Mouse (Mus musculus): ENCODE measurements around the gene Styx.
A peak's percentile ranks its signal among the peaks of the same experiment; 100 is the strongest.
"Not testable (repeated sequence)": the region's sequence is repeated elsewhere in the genome, so short reads cannot be mapped to it uniquely, and the experiment has no call there.

The Styx gene

DNA sequence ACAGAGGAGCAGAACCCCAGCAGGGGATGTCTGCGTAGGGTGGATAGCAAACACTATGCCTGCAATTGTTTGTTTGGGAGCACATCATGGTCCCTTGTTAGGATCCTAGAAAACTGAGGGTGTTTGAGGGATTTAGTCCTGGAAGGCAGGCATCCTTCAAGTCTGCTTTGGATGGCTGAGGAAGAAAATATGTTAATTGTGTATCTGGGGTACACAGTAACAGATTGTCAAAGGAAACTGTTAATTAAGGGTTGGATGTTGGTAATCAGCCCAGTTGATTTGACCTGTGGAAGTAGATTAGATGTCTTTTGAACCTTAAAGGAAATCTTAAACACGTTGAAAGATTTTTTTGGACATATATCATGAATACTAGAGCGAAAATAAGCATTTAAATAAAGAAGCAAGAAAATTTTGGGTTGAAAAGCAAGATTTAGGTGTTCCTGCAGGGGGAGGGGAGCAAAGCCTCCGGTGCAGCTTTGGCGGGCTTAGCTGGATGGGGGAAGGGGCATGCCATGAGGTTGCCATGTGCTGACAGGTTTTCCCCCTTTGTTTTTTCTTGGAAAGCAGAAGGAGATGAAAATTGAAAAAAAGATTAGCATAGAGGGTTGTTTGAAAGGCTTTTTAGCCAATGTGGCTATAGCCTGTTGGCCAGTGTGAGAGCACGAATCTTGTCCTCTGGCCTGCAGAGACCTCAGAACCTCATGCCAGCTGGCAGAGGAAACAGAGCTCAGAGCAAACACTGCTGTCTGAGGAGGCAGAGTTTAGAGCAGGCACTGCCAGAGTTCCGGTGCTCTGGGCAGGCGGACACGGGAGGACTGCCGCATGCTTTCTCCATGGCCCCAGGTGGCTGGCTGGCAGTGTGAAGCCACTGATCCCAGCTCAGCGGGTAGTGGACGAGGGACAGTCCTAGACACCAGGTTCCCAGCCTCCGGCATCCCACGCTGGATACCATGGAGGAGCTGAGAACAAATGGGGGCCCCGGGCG lies 13.6 kb downstream of the Styx start:
- DNase-seq (ENCODE audit: low spot score): no peak

DNA sequence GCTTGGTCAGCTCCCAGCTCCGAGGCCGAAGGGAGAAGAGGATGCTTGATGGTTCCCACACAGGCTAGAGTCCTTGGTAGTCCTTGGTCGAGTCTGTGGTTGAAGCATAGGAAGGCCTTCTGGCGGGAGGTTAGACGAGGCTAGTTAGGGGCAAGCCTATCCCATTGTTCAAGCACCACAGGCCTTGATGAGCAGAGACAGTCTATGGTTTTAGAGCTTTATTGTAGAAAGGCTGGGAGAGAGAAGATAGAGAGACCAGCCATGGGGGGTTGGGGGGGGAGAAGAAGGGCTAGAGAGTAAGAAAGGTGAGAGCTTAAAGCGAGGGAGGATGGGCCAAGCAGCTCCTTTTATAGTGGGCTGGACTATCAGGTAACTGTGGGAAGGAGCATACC lies 14.3 kb downstream of the Styx start:
- no peak for DNase-seq (ENCODE audit: low spot score)

GRCm38 (mm10) chr14:45378771-45379170 lies 27.9 kb downstream of the Styx start:
- no peak for DNase-seq (ENCODE audit: low spot score)

- DNase-seq (ENCODE audit: low spot score): no peak
These were observed 29.9 kb downstream of the Styx start for GRCm38 (mm10) chr14:45380756-45381155.

DNA sequence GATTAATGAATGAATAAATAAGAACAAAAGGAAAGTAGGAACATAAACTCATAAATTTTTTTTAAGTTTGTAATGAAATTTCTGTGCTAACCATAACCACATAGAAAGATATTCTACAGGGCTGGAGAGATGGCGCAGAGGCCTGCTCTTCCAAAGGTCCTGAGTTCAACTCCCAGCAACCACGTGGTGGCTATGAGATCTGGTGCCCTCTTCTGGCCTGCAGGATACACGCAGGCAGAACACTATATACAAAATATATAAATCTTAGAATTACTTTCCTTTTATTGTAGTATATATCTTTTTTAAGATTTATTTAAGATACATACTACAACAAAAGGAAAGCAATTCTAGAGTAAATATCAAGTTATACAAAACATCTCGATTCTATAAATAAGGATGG lies 32.0 kb downstream of the Styx start:
- no peak for DNase-seq (ENCODE audit: low spot score)

- no peak for DNase-seq (ENCODE audit: low spot score)
These were observed 34.7 kb downstream of the Styx start for GRCm38 (mm10) chr14:45385596-45385995.

- no peak for DNase-seq (ENCODE audit: low spot score)
These were observed 36.6 kb downstream of the Styx start for GRCm38 (mm10) chr14:45387480-45387879.

GRCm38 (mm10) chr14:45388345-45389181 lies 37.7 kb downstream of the Styx start:
- peak; percentile 67 for DNase-seq (ENCODE audit: low spot score)

- DNase-seq (ENCODE audit: low spot score): no peak
These were observed 38.3 kb downstream of the Styx start for GRCm38 (mm10) chr14:45389194-45389593.

- no peak for DNase-seq (ENCODE audit: low spot score)
These were observed 48.9 kb downstream of the Styx start for GRCm38 (mm10) chr14:45399836-45400235.

GRCm38 (mm10) chr14:45403651-45404050 lies 52.8 kb downstream of the Styx start:
- no peak for DNase-seq (ENCODE audit: low spot score)

DNA sequence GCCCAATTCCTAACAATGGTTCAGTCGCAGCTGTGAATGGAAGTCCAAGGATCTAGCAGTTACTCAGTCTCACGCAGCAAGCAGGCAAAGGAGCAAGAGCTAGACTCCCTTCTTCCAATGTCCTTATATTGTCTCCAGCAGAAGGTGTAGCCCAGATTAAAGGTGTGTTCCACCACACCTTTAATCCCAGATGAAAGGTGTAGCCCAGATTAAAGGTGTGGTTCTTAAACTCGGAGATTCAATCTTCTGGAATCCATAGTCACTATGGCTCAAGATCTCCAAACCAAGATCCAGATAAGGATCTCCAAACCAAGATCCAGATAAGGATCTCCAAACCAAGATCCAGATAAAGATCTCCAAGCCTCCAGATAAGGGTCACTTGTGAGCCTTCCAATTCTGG lies 53.9 kb downstream of the Styx start, which contains the start of gene Gnpnat1:
TSS of gene Gnpnat1 (minus strand) at position 101 of the 400 bp plus-strand sequence.
- not testable (repeated sequence) for DNase-seq (ENCODE audit: low spot score)

- no peak for DNase-seq (ENCODE audit: low spot score)
These were observed 65.4 kb downstream of the Styx start for GRCm38 (mm10) chr14:45416265-45416664.

- no peak for DNase-seq (ENCODE audit: low spot score)
These were observed 67.7 kb downstream of the Styx start for GRCm38 (mm10) chr14:45418553-45418952.

DNA sequence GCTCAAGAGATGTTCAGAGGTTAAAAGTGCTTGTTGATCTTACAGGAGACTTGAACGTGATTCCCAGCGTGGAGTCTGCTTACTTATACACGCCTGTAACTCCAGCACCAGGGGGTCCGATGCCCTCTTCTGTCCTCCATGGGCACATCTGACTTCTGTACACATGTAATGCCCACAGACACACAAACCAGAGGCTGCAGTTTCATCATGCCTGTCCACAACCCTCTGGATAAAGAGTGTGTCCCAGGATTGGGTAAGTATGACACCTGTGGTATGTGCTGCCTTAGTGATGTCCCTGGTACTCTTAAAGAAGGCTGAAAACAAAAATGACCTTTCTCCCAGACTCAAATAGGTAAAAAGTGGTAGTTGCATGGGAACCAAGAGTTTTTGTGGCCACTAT lies 68.4 kb downstream of the Styx start:
- no peak for DNase-seq (ENCODE audit: low spot score)

GRCm38 (mm10) chr14:45422371-45422770 lies 71.5 kb downstream of the Styx start:
- no peak for DNase-seq (ENCODE audit: low spot score)

DNA sequence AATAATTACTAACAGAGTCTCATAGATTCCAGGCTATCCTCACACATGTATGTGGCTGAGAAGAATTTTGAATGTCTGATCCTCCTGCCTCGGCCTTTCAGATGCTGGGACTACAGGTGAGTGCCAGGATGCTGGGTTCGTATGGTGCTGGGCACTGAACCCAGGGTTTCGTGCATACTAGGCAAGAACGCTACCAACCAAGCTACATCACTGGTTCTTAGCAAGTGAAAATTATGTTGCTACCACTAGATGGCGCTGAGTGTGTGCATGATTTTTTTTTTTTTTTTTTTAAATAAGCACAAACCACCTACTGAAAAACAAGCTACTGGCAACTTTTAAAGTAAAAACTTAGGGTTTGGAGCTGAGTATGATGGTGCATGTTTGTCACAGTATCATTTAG lies 72.3 kb downstream of the Styx start:
- no peak for DNase-seq (ENCODE audit: low spot score)

- DNase-seq (ENCODE audit: low spot score): no peak
These were observed 79.4 kb downstream of the Styx start for GRCm38 (mm10) chr14:45430066-45430842.

DNA sequence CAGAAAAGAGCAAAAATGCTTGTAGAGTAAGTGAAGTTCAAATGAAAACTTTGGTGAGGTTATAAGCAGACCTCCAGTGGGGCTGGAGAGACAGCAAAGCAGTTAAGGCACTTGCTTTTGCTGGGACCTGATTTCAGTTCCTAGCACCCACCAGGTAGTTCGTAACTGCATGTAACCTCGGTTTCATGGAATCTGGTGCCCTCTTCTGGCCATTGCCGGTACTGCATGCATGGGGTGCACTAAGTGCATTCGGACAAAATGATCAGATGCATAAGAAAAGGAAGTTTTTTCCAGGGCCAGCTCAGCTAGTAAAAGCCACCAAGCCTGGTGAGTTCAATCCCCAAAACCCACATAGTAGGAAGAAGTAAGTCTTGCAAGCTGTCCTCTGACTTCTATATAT lies 81.1 kb downstream of the Styx start:
- DNase-seq (ENCODE audit: low spot score): no peak

GRCm38 (mm10) chr14:45434220-45434619 lies 83.3 kb downstream of the Styx start:
- DNase-seq (ENCODE audit: low spot score): no peak

DNA sequence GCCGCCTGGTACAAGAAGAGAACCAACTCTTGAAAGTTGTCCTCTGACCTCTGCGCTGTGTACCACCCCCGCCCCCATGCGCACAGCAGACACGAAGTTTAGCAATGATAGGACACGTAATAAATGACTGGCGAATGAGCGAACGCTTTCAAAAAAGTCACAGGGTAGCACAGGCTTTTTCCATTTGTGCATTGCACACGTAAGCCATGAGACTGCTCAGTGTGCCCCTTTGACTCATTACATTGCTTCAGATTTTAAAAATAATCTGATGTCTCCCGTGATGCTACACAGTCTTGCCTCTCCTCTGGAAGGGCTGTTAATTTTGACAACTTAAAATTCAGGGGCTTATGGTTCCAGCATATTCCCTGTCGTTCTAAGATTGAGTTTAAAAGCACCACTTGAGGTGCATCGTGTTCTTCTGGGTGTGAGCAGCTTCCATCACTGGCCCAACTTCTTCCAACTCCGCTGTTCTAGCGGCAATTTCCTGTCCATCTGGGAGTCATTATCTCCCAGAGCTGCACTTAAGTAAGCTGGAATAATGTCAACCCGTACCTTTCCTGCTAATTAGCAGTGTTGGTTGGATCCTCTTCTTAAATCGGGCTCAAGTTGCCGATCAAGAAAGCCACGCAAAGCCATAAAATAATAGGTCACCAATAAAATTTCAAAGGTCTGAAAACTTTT lies 87.5 kb downstream of the Styx start:
- no peak for DNase-seq (ENCODE audit: low spot score)

- DNase-seq (ENCODE audit: low spot score): no peak
These were observed 88.0 kb downstream of the Styx start for GRCm38 (mm10) chr14:45438931-45439275.

Measured in ovary, postnatal 10 days (tissue).